Mouse (Mus musculus) heart, embryonic 15.5 days (tissue): ENCODE results near the gene Hoxa3. TPM values are rescaled to one million over a fixed set of nuclear protein-coding genes. Genes with fewer than 3 reads are reported as not detected.
A peak's percentile ranks its signal among the peaks of the same experiment; 100 is the strongest.

ENCODE experiments used
- ATAC-seq: fragments of 200-750 bp; cut with Nextera tagmentation; replicated peaks from 2 replicates; pipeline ENCODE4 v1.8.0; 2017; ENCODE audit warnings: low read depth, moderate TSS enrichment; ENCODE audit not compliant: insufficient number of reproducible peaks, insufficient read depth, low FRiP score
- H3K27ac ChIP-seq: fragments of 300-500 bp; sonication (generic); 2 replicates; pipeline ENCODE4 v1.5.1; 2015; ENCODE audit warnings: mild to moderate bottlenecking, inconsistent platforms
- H3K27me3 ChIP-seq: fragments of 300-500 bp; sonication (generic); 2 replicates; pipeline ENCODE4 v1.6.1; 2015; ENCODE audit warnings: inconsistent platforms
- H3K36me3 ChIP-seq: fragments of 300-500 bp; sonication (generic); 2 replicates; pipeline ENCODE4 v1.6.1; 2015; ENCODE audit warnings: mild to moderate bottlenecking, inconsistent platforms
- H3K4me1 ChIP-seq: fragments of 300-500 bp; sonication (generic); replicated peaks from 2 replicates; pipeline ENCODE4 v1.6.1; 2015; ENCODE audit warnings: inconsistent platforms
- H3K4me2 ChIP-seq: fragments of 300-500 bp; sonication (generic); 2 replicates; pipeline ENCODE4 v1.6.1; 2015; ENCODE audit warnings: inconsistent platforms, mild to moderate bottlenecking, moderate library complexity
- H3K4me3 ChIP-seq: fragments of 300-500 bp; sonication (generic); 2 replicates; pipeline ENCODE4 v1.5.1; 2015; ENCODE audit warnings: mild to moderate bottlenecking, inconsistent platforms
- H3K9ac ChIP-seq: fragments of 300-500 bp; sonication (generic); 2 replicates; pipeline ENCODE4 v1.6.1; 2015; ENCODE audit warnings: mild to moderate bottlenecking, inconsistent platforms
- H3K9me3 ChIP-seq: fragments of 300-500 bp; sonication (generic); replicated peaks from 2 replicates; pipeline ENCODE4 v1.6.1; 2016; ENCODE audit warnings: inconsistent platforms
- WGBS: fragments of 180-500 bp; shearing (Covaris S2); methylation state at CpG from one replicate; pipeline ENCODE4 v1.1.7; 2015; ENCODE audit warnings: mixed read lengths; 5-methylcytosine and 5-hydroxymethylcytosine counted together
- polyA plus RNA-seq: library from polyadenylated mRNA; unstranded; fragments of >200 nt; fragmentation: Nextera tagmentation; extraction: Ambion mirVana; gene quantifications from 2 replicates; pipeline ENCODE4 v1.2.1, GENCODE M21; 2015

Gene Hoxa3
- polyA plus RNA-seq, 1 experiment from 2014 or later = 0.89 TPM

DNA sequence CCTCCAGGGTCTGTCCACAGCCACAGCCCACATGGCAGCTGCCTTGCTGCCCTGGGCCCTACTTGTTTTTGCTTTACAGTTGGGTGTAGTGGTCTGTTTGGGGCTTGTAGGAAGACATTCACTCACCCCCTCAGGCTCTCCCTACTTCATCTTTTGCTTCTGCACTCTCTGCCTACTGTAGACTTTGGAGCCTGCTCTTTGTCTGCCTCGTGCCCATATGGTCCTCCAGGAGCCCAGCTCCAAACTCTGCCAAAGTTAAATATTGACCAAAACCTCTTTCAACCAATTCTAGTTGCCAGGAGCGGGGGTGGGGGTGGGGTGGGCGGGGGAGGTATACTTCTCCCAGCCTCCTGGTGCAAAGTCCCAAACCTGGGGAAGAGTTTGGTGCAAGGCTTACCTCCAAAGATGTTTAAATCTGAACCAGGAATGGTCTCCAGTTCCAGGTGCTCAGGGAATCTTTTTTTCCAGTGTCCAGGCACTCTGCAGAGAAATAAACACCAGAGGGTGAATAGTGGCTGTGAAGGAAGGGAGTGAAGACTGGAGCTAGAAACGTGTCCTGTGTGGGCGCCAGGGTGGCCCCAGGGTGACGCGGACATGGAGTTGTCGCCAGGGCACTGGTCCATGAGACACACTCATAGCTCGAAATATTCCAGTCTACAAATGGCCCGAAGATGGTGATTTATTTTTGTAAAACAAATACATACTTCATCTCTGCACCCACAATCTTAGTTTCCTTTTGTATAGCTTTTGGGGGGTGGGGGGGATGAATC lies 29.6 kb downstream of the Hoxa3 start:
- 26% methylated on average over 10 of the region's 10 CpGs for WGBS
- Histone ChIP-seq H3K9ac (no peak overlapping the region), H3K27me3 (peaks cover 100% of the 10 kb centered on the region)

DNA sequence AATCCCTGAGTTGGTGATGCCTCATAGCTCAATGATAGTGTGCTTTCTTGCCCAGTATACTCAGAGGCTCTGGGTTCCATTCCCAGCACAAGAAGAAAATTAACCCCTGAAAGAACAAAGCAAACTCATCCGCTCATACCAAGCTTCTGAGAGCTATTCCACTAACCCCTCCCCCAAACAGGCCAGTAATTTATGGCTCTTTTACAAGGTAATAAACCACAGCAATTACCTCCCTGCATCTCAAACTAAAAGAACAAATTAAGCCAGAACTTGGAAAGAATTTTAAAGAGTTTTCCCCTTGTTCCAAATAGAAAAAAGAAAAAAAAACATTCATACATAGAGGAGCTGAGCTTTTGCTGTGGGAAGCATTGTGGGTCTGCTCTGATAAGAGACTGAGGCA lies 30.3 kb downstream of the Hoxa3 start:
- no peak overlapping the region for H3K9ac ChIP-seq
- H3K27ac ChIP-seq = no peak overlapping the region
- 43% methylated on average over 1 of the region's 1 CpGs for WGBS
- no peak for ATAC-seq
- no peak overlapping the region for H3K4me2 ChIP-seq
- H3K9me3 ChIP-seq = no peaks in the 10 kb centered on the region
- peaks cover 100% of the 10 kb centered on the region for H3K27me3 ChIP-seq
- no peak overlapping the region for H3K4me3 ChIP-seq
- peaks cover 4% of the 10 kb centered on the region; the same call in 1 of the 2 replicates for H3K4me1 ChIP-seq
- H3K36me3 ChIP-seq = no peaks in the 10 kb centered on the region

More for the DNA sequence above, 29.6 kb downstream of the Hoxa3 start:
- Histone ChIP-seq H3K4me1 (peaks cover 4% of the 10 kb centered on the region; the same call in 1 of the 2 replicates), H3K27ac (no peak overlapping the region), H3K4me2 (no peak overlapping the region), H3K9me3 (no peaks in the 10 kb centered on the region), H3K36me3 (no peaks in the 10 kb centered on the region), H3K4me3 (no peak overlapping the region)
- ATAC-seq = no peak

DNA sequence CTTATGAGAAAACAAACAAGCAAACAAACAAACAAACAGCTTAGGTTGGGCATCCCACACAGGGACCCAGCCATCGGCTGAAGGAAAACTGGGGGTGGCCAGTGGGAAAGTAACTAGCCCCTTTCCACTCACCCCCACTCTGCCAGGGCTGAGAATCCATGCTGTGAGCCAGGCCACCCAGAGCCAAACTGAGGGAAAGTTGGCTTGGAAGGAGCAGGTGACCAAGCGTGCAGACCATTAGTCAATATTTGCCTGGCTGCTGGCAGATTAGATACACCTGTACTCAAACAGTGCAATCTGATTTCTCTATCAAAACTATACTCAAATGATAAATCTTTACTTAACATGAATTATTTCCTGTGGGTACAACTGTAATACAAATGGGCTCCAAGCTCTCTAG lies 31.1 kb downstream of the Hoxa3 start:
- Histone ChIP-seq H3K4me3 (no peak overlapping the region), H3K36me3 (no peaks in the 10 kb centered on the region), H3K4me2 (no peak overlapping the region), H3K4me1 (peaks cover 4% of the 10 kb centered on the region; the same call in 1 of the 2 replicates), H3K9ac (no peak overlapping the region), H3K27ac (no peak overlapping the region), H3K9me3 (no peaks in the 10 kb centered on the region), H3K27me3 (peaks cover 100% of the 10 kb centered on the region)
- WGBS = 47% methylated on average over 2 of the region's 2 CpGs
- no peak for ATAC-seq

GRCm38 (mm10) chr6:52180726-52181125 lies 32.4 kb downstream of the Hoxa3 start:
- Histone ChIP-seq H3K4me3 (0 out of 2 replicates have a peak overlapping the region, but pooled peaks have one; percentile 51), H3K9me3 (no peaks in the 10 kb centered on the region), H3K9ac (no peak overlapping the region), H3K36me3 (no peaks in the 10 kb centered on the region), H3K4me2 (peak overlapping the region; percentile 34; the same call in 1 of the 2 replicates), H3K27ac (no peak overlapping the region), H3K27me3 (peaks cover 100% of the 10 kb centered on the region), H3K4me1 (peaks cover 4% of the 10 kb centered on the region; the same call in 1 of the 2 replicates)
- ATAC-seq = no peak
- 23% methylated on average over 3 of the region's 3 CpGs for WGBS

GRCm38 (mm10) chr6:52180213-52180710 lies 32.9 kb downstream of the Hoxa3 start:
- Histone ChIP-seq H3K27ac (no peak overlapping the region), H3K9ac (no peak overlapping the region), H3K9me3 (no peaks in the 10 kb centered on the region), H3K4me1 (peaks cover 2% of the 10 kb centered on the region; the same call in 1 of the 2 replicates), H3K4me2 (peak overlapping the region; percentile 34; the same call in 1 of the 2 replicates), H3K4me3 (peak overlapping the region; percentile 51; the same call in 1 of the 2 replicates), H3K36me3 (no peaks in the 10 kb centered on the region), H3K27me3 (peaks cover 100% of the 10 kb centered on the region)
- 19% methylated on average over 11 of the region's 11 CpGs for WGBS
- ATAC-seq = no peak

- no peak overlapping the region for H3K27ac ChIP-seq
- WGBS = 11% methylated on average over 10 of the region's 10 CpGs
- peak overlapping the region; percentile 3; the same call in 1 of the 2 replicates for H3K9ac ChIP-seq
- H3K27me3 ChIP-seq = peaks cover 100% of the 10 kb centered on the region
- peaks cover 2% of the 10 kb centered on the region; the same call in 1 of the 2 replicates for H3K4me1 ChIP-seq
- H3K36me3 ChIP-seq = no peaks in the 10 kb centered on the region
- H3K4me3 ChIP-seq = peak overlapping the region; percentile 51
- peak overlapping the region; percentile 34 for H3K4me2 ChIP-seq
- no peak for ATAC-seq
- H3K9me3 ChIP-seq = no peaks in the 10 kb centered on the region
Measured at GRCm38 (mm10) chr6:52179690-52180089, 33.4 kb downstream of the Hoxa3 start.

DNA sequence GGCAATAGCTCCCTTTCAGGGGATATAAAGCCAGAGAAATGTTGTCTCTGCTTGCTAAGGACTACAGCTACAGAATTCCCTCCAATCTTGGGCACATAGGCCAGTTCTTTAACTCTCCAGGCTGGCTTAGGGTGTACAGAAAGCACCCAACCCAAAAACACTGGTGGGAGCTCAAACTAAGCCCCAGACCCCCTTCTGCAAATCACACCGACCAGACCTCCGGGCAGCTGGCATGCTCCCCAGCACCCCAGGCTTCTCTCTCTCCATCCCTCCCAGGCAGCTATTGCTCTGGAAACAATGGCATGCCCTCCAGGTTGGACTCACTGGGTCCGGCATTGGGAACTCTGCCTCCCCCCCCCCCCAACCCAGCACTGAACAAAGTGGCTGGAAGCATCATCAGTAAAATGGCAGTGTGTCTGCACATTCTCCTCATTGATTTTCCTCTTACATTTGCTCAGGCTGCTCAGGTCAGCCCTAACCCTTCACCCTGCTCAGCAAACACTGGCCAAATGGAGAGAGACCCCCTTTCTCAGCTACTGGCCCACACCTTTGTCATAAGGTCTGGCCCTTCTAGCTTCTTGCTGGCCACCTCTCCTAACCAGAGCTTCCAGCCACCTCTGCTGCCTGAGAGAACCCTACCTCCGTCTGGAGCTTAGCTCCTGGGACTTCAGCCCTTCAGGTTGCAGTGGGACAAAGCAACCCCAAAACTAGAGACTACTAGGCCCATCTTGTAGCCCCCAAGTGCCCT lies 34.0 kb downstream of the Hoxa3 start:
- Histone ChIP-seq H3K4me1 (0 out of 2 replicates have a peak, but pooled peaks cover 2% of the 10 kb centered on the region), H3K27me3 (peaks cover 99% of the 10 kb centered on the region), H3K4me3 (peak overlapping the region; percentile 51), H3K4me2 (peak overlapping the region; percentile 34), H3K27ac (peak overlapping the region; percentile 28; the same call in 1 of the 2 replicates), H3K9me3 (no peaks in the 10 kb centered on the region), H3K9ac (peak overlapping the region; percentile 3; the same call in 1 of the 2 replicates), H3K36me3 (no peaks in the 10 kb centered on the region)
- ATAC-seq = no peak
- WGBS = 11% methylated on average over 4 of the region's 4 CpGs

- Histone ChIP-seq H3K27me3 (peaks cover 99% of the 10 kb centered on the region), H3K36me3 (no peaks in the 10 kb centered on the region), H3K9me3 (no peaks in the 10 kb centered on the region), H3K4me2 (peak overlapping the region; percentile 37), H3K27ac (no peak overlapping the region), H3K9ac (peak overlapping the region; percentile 21; the same call in 1 of the 2 replicates), H3K4me3 (peak overlapping the region; percentile 51), H3K4me1 (peaks cover 4% of the 10 kb centered on the region)
- no peak for ATAC-seq
- WGBS = 8% methylated on average over 9 of the region's 9 CpGs
Measured at GRCm38 (mm10) chr6:52177806-52178205, 35.3 kb downstream of the Hoxa3 start.

GRCm38 (mm10) chr6:52177061-52177735 lies 35.9 kb downstream of the Hoxa3 start, which contains the start of gene 5730596B20Rik:
Gene 5730596B20Rik, plus strand, starts transcription at chr6:52177498.
- peak within 1 kb of the TSS; percentile 37 for H3K4me2 ChIP-seq
- peak within 1 kb of the TSS; percentile 38 for H3K9ac ChIP-seq
- H3K4me3 ChIP-seq = peak within 1 kb of the TSS; percentile 51
- H3K36me3 ChIP-seq = no peaks in the 10 kb centered on the region
- WGBS = 3% methylated on average over 36 of the region's 36 CpGs
- no peaks in the 10 kb centered on the region for H3K9me3 ChIP-seq
- H3K27ac ChIP-seq = peak within 1 kb of the TSS; percentile 68
- no peak for ATAC-seq
- H3K27me3 ChIP-seq = peaks cover 99% of the 10 kb centered on the region
- H3K4me1 ChIP-seq = peaks cover 10% of the 10 kb centered on the region

- Histone ChIP-seq H3K27ac (peak overlapping the region; percentile 68), H3K9me3 (no peaks in the 10 kb centered on the region), H3K4me3 (peak overlapping the region; percentile 51), H3K36me3 (no peaks in the 10 kb centered on the region), H3K4me1 (peaks cover 11% of the 10 kb centered on the region), H3K4me2 (peak overlapping the region; percentile 37), H3K27me3 (peaks cover 99% of the 10 kb centered on the region), H3K9ac (no peak overlapping the region)
- no peak for ATAC-seq
- 2% methylated on average over 6 of the region's 6 CpGs for WGBS
Measured at GRCm38 (mm10) chr6:52176391-52176790, 36.7 kb downstream of the Hoxa3 start.
